Mouse (Mus musculus) kidney, adult 2 months (tissue): ENCODE data around the gene Zfp36l2.

Source experiments
- CTCF ChIP-seq: fragments of 200-500 bp; conservative IDR thresholded peaks from 2 replicates; pipeline ENCODE4 v1.5.1; 2011; ENCODE audit warnings: low read depth, mild to moderate bottlenecking, control low read depth, low read length, moderate library complexity, mixed read lengths; ENCODE audit not compliant: insufficient read depth, insufficient read length
- POLR2A ChIP-seq: fragments of 200-500 bp; IDR thresholded peaks from one replicate; pipeline ENCODE4 v1.6.1; 2011; ENCODE audit warnings: low read depth, low read length, control low read depth

DNA sequence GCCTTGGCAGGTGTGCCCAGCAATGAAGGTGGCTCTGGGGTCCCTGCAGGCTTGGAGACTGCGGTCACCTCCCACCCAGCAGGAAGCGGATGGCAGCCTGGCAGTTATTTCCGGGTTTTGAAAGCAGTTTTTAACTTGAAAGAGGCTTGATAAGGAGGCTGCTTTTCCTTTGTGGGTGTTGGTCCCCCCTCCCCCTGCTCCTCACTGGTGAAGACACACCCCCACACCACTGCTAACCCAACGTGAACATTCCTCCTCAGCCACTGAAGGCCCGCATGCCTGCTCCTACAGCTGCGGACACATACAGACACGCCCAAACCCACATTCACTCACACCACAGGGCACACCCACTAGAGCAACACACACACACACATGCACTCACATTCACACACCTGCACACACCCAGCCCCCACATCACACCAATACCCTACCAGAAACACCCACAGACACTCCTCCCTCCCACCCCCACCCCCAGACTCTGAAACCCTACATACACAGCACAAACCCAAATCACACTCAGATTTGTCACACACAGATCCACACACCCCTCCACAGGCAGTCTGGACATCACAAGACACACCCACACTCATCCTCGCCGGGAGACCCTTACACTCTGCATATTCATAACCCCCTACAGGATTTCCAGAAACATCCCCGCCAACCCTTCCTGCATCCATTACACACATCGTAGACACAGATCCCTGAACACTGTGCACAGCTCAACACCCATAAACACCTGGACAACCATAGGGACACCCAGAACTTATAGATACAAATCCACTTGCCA, 6.8 kb downstream of the Zfp36l2 start:
- TF ChIP-seq POLR2A, result no peak
- TF ChIP-seq CTCF, result no peak
